Mouse (Mus musculus) lung, postnatal 0 days (tissue): ENCODE results near the gene Spo11. TPM values are rescaled to one million over a fixed set of nuclear protein-coding genes. Genes with fewer than 3 reads are reported as not detected.
A peak's percentile ranks its signal among the peaks of the same experiment; 100 is the strongest.

Experiments used
- ATAC-seq: fragments of 200-750 bp; cut with Nextera tagmentation; 2 replicates; pipeline ENCODE4 v1.8.0; 2017; ENCODE audit warnings: moderate library complexity
- DNase-seq: peaks from one replicate; pipeline ENCODE4 v3.0.0-alpha.2; 2016; ENCODE audit warnings: low spot score
- H3K27ac ChIP-seq: fragments of 300-500 bp; sonication (generic); 2 replicates; pipeline ENCODE4 v1.5.1; 2014; ENCODE audit warnings: antibody characterized with exemption, mild to moderate bottlenecking, low read length, mixed read lengths
- H3K27me3 ChIP-seq: fragments of 300-500 bp; sonication (generic); replicated peaks from 2 replicates; pipeline ENCODE4 v1.6.1; 2014; ENCODE audit warnings: low read length, mixed read lengths; ENCODE audit not compliant: insufficient read depth
- H3K36me3 ChIP-seq: fragments of 300-500 bp; sonication (generic); 2 replicates; pipeline ENCODE4 v1.6.1; 2014; ENCODE audit warnings: low read length, mixed read lengths; ENCODE audit not compliant: insufficient read depth
- H3K4me1 ChIP-seq: fragments of 300-500 bp; sonication (generic); 2 replicates; pipeline ENCODE4 v1.6.1; 2014; ENCODE audit warnings: antibody characterized with exemption, low read depth, low read length, mixed read lengths; ENCODE audit not compliant: insufficient read depth
- H3K4me2 ChIP-seq: fragments of 300-500 bp; sonication (generic); replicated peaks from 2 replicates; pipeline ENCODE4 v1.6.1; 2014; ENCODE audit warnings: low read depth, mild to moderate bottlenecking, low read length, moderate library complexity, mixed read lengths
- H3K4me3 ChIP-seq: fragments of 300-500 bp; sonication (generic); 2 replicates; pipeline ENCODE4 v1.5.1; 2014; ENCODE audit warnings: low read depth, low read length
- H3K9ac ChIP-seq: fragments of 300-500 bp; sonication (generic); replicated peaks from 2 replicates; pipeline ENCODE4 v1.6.1; 2014; ENCODE audit warnings: low read depth, mild to moderate bottlenecking
- H3K9me3 ChIP-seq: fragments of 300-500 bp; sonication (generic); 2 replicates; pipeline ENCODE4 v1.6.1; 2016; ENCODE audit warnings: low read length, mixed read lengths
- CTCF ChIP-seq: IDR thresholded peaks from 2 replicates; pipeline ENCODE4 v1.5.1; 2016; ENCODE audit warnings: antibody characterized with exemption, mild to moderate bottlenecking
- EP300 ChIP-seq: IDR thresholded peaks from 2 replicates; pipeline ENCODE4 v1.6.1; 2016; ENCODE audit warnings: antibody characterized with exemption, mild to moderate bottlenecking, control low read depth
- WGBS: fragments of 180-500 bp; shearing (Covaris S2); extraction: QIAGEN DNeasy Blood & Tissue Kit; methylation state at CpG from one replicate; pipeline ENCODE4 v1.1.7; 2014; 5-methylcytosine and 5-hydroxymethylcytosine counted together
- polyA plus RNA-seq: library from polyadenylated mRNA; unstranded; fragments of >200 nt; fragmentation: Nextera tagmentation; extraction: Ambion mirVana; gene quantifications from 2 replicates; pipeline ENCODE4 v1.2.1, GENCODE M21; 2015

Gene Spo11
- polyA plus RNA-seq, 1 experiment from 2014 or later: not detected

DNA sequence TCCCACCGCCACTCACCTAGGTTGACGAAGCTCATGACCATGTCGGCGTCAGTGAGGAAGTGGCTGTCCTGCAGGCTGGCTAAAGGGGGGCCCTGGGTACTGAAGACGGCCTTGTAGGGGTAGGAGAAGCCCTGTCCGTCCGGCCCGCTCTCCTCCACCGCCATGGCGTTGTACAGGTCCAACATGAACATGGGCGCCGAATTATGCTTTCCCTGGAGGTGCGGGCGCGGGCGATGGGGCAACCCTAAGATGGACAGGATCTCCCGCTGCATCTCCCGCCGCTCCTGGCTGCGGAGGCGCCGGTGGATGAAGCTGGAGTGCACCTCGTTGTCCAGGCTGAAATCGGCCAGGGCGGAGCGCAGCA lies 37.9 kb upstream of the Spo11 start:
- H3K4me1 ChIP-seq: peaks cover 11% of the 10 kb centered on the region; the same call in 1 of the 2 replicates
- peak overlapping the region; percentile 49 for H3K4me3 ChIP-seq
- TF ChIP-seq CTCF: no peak
- TF ChIP-seq EP300: no peak
- H3K27me3 ChIP-seq: peaks cover 24% of the 10 kb centered on the region
- no peaks in the 10 kb centered on the region for H3K36me3 ChIP-seq
- no peak for ATAC-seq
- peak overlapping the region; percentile 95 for H3K4me2 ChIP-seq
- H3K9ac ChIP-seq: no peak overlapping the region
- under 1% methylated on average over 26 of the region's 26 CpGs for WGBS
- DNase-seq: no peak
- H3K9me3 ChIP-seq: no peaks in the 10 kb centered on the region
- H3K27ac ChIP-seq: no peak overlapping the region

DNA sequence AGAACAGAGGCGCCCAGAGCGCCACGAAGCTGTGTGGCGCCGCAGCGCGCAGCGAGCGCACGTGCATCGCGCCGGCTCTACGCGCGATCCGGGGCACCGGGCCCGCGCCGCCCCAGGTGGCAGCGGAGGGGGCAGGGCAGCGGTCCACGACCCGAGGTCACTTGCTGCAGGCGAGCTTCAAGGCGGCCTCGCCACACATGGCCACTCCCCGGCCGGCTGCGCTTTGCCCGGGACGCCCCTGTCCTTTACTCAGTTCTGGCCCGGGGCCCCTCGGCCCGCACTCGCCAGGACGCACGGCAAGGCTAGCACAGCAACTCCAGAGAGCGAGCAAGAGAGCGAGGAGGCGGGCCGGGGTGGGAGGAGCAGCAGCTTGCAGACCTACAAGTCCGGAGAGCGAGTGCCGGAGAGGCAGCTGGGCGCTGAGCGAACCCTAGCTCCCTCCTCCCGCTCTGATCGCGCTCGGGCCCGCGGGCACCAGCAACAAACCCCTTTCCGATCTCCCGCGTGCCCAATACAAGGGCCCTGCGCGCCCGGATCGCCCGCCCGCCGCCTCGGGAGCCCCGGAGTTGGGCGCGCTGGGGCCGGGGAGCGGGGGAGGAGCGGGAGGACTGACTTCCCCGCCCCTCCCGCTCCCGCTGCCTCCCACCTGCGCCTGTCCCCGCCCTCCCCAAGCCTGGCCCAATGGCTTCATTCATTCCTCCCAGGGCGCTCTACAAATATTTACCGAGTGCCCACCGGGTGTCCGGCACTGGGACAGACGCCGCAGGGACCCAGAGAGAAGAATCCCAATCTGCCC lies 37.3 kb upstream of the Spo11 start, which contains the start of gene Bmp7:
TSS of gene Bmp7 (minus strand) at position 319 of the 796 bp plus-strand sequence.
- peak; percentile 77 for DNase-seq
- WGBS: 2% methylated on average over 63 of the region's 82 CpGs
- peak; percentile 80 for ATAC-seq

DNA sequence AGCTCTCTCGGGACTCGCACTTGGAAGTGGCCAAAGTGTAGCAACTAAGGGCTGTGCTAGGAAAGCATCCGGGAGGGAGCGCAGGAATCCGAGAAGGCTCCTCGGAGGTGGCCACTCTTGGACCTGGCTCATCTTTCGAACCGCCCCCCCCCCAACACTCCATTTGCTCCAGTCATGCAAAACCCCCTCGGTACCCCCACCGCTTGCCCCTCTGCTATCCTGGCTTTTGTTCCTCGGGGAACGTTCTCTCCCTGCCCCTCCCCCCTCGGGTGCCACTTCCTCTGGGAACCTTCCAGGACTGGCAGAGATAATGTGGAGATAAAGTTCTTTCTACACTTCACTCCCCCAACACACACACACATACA lies 36.7 kb upstream of the Spo11 start:
- peaks cover 24% of the 10 kb centered on the region for H3K27me3 ChIP-seq
- ATAC-seq: no peak

More for the DNA sequence above, 37.3 kb upstream of the Spo11 start, which contains the start of gene Bmp7:
- Histone ChIP-seq H3K27me3 (peaks cover 24% of the 10 kb centered on the region), H3K4me3 (peak within 1 kb of the TSS; percentile 49), H3K4me1 (peaks cover 11% of the 10 kb centered on the region; the same call in 1 of the 2 replicates), H3K27ac (no peak within 1 kb of the TSS), H3K9me3 (no peaks in the 10 kb centered on the region), H3K4me2 (peak within 1 kb of the TSS; percentile 95), H3K9ac (no peak within 1 kb of the TSS), H3K36me3 (no peaks in the 10 kb centered on the region)
- TF ChIP-seq EP300: no peak
- no peak for TF ChIP-seq CTCF

DNA sequence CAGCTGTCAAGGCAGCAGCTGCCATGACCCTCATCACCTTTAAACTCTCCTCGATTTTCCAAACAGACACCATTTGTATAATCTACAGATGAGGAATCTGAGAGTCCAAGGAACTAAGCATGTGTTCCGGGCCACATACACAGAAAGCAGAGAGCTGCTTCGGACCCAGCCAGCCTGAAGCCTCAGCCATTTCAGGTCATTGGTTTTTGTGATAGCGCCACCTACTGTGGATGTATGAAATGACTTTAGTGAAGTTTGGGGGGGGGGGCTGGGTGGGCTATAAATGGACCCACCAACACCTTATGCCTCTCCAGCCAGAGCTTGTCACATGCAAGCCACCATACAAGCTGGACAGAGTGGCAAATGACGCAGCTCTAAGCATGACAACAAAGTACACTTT lies 28.4 kb upstream of the Spo11 start:
- TF ChIP-seq CTCF (peak; percentile 59), EP300 (no peak)
- WGBS: 35% methylated on average over 5 of the region's 5 CpGs
- Histone ChIP-seq H3K4me1 (no peaks in the 10 kb centered on the region), H3K4me2 (no peak overlapping the region), H3K27ac (no peak overlapping the region), H3K27me3 (no peaks in the 10 kb centered on the region), H3K4me3 (no peak overlapping the region), H3K9me3 (no peaks in the 10 kb centered on the region), H3K36me3 (no peaks in the 10 kb centered on the region), H3K9ac (no peak overlapping the region)
- DNase-seq: peak; percentile 33
- ATAC-seq: no peak

More for the DNA sequence above, 36.7 kb upstream of the Spo11 start:
- no peaks in the 10 kb centered on the region for H3K36me3 ChIP-seq
- H3K9me3 ChIP-seq: no peaks in the 10 kb centered on the region
- H3K27ac ChIP-seq: no peak overlapping the region
- no peak overlapping the region for H3K9ac ChIP-seq
- H3K4me1 ChIP-seq: peaks cover 11% of the 10 kb centered on the region; the same call in 1 of the 2 replicates
- DNase-seq: no peak
- TF ChIP-seq CTCF (no peak), EP300 (no peak)
- peak overlapping the region; percentile 49 for H3K4me3 ChIP-seq
- WGBS: 1% methylated on average over 12 of the region's 13 CpGs
- H3K4me2 ChIP-seq: peak overlapping the region; percentile 95

DNA sequence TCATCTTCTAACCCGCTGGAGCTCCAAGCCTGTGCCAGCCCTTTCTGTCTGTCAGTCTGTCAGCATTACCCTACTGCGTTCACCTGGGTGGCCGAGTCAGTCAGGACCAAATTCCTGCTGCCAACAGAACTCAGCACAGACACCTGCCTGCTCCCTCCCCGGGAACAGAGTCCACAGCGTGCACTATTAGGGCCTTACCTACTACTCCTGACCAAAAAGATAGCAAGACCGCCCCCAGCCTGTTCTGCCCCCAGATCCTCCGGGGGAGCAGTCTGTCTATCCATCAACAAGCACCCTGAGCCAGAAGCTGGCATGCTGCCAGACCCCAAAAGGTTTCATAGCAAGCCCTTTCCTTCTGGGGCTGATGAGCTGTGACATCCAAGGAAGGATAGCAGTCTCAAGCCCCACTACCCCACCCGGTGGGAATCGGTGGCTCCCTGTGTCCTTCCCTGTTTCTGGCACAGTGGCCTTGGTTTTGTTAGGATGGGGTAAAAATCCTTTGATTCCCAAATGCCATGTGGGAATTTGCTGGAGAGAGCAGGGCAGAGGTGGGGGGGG lies 27.3 kb upstream of the Spo11 start:
- TF ChIP-seq EP300 (no peak), CTCF (no peak)
- no peak overlapping the region for H3K4me2 ChIP-seq
- H3K9me3 ChIP-seq: no peaks in the 10 kb centered on the region
- no peaks in the 10 kb centered on the region for H3K27me3 ChIP-seq
- 65% methylated on average over 9 of the region's 9 CpGs for WGBS
- ATAC-seq: no peak
- no peak for DNase-seq
- no peak overlapping the region for H3K27ac ChIP-seq
- no peak overlapping the region for H3K9ac ChIP-seq
- no peaks in the 10 kb centered on the region for H3K36me3 ChIP-seq
- H3K4me3 ChIP-seq: no peak overlapping the region
- H3K4me1 ChIP-seq: no peaks in the 10 kb centered on the region

DNA sequence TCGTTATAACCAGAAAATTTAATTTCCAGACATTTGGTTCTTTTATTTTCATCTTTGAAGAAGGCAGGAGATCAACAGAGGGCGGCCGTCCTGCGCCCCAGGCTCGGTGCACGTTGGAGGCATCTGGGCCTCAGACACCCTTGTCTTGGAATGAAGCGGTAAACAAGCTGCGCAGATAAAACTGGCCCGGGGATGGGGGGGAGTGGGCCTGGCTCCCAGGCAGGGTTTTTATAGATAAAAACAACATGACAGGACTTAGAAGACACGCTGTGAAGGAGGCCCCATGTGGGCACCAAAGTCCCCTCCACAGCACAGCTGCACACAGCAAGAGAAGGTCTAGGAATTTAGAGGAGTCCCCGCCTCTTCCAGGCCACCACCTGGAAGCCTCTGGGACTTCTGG lies 26.8 kb upstream of the Spo11 start:
- WGBS: 32% methylated on average over 11 of the region's 11 CpGs
- H3K27me3 ChIP-seq: no peaks in the 10 kb centered on the region
- no peak for DNase-seq
- no peak overlapping the region for H3K4me3 ChIP-seq
- no peaks in the 10 kb centered on the region for H3K36me3 ChIP-seq
- no peak for ATAC-seq
- H3K4me2 ChIP-seq: no peak overlapping the region
- no peaks in the 10 kb centered on the region for H3K4me1 ChIP-seq
- no peak for TF ChIP-seq CTCF
- no peak for TF ChIP-seq EP300
- no peaks in the 10 kb centered on the region for H3K9me3 ChIP-seq
- H3K9ac ChIP-seq: no peak overlapping the region
- H3K27ac ChIP-seq: no peak overlapping the region
